Mouse (Mus musculus) MEL (cell line): Measurements from ENCODE around the gene Tbc1d9. TPM values are rescaled to one million over a fixed set of nuclear protein-coding genes. Genes with fewer than 3 reads are reported as not detected.

Experiments used
- DNase-seq: peaks from one replicate; pipeline ENCODE4 v3.0.0; 2011; ENCODE audit warnings: low read depth, low spot score
- H3K27ac ChIP-seq: 2 replicates; pipeline ENCODE4 v1.5.1; 2012; ENCODE audit warnings: low read depth, mild to moderate bottlenecking, control low read depth, low read length, moderate library complexity; ENCODE audit not compliant: control insufficient read depth
- H3K27me3 ChIP-seq, 2 experiments: fragments of 150-350 bp in 1 of 2; sonication (generic) in 1 of 2; 2 replicates each; pipeline ENCODE4 v1.6.1; 2012; ENCODE audit warnings: low read length in 2 of 2, mild to moderate bottlenecking in 2 of 2, improper control_type of control experiment in 1 of 2, moderate library complexity in 1 of 2; ENCODE audit not compliant: insufficient read depth in 2 of 2, control insufficient read depth in 1 of 2
- H3K36me3 ChIP-seq, 2 experiments: 2 replicates each; pipeline ENCODE4 v1.6.1; 2012 to 2014; ENCODE audit warnings: low read length in 2 of 2, improper control_type of control experiment in 1 of 2, inconsistent platforms in 1 of 2, mild to moderate bottlenecking in 1 of 2; ENCODE audit not compliant: insufficient read depth in 2 of 2, control insufficient read depth in 1 of 2
- H3K4me1 ChIP-seq, 2 experiments: fragments of 150-350 bp in 1 of 2; sonication (generic) in 1 of 2; 2 replicates each; pipeline ENCODE4 v1.6.1; 2012; ENCODE audit warnings: low read length in 2 of 2, improper control_type of control experiment in 1 of 2, mild to moderate bottlenecking in 1 of 2; ENCODE audit not compliant: insufficient read depth in 2 of 2, control insufficient read depth in 1 of 2
- H3K4me3 ChIP-seq, 2 experiments: fragments of 150-350 bp in 1 of 2; sonication (generic) in 1 of 2; 2 replicates each; pipeline ENCODE4 v1.5.1; 2012; ENCODE audit warnings: low read depth in 2 of 2, low read length in 2 of 2, mild to moderate bottlenecking in 2 of 2, moderate library complexity in 2 of 2, control low read depth in 1 of 2, improper control_type of control experiment in 1 of 2; ENCODE audit not compliant: control insufficient read depth in 1 of 2, insufficient read depth in 1 of 2
- H3K79me2 ChIP-seq: 2 replicates; pipeline ENCODE4 v1.6.1; 2012; ENCODE audit warnings: mild to moderate bottlenecking, low read length, moderate library complexity; ENCODE audit not compliant: control insufficient read depth, poor library complexity, insufficient read depth
- H3K9ac ChIP-seq: 2 replicates; pipeline ENCODE4 v1.6.1; 2012; ENCODE audit warnings: low read depth, mild to moderate bottlenecking, control low read depth, low read length, moderate library complexity; ENCODE audit not compliant: control insufficient read depth, poor library complexity, severe bottlenecking
- H3K9me3 ChIP-seq: fragments of 150-350 bp; sonication (generic); replicated peaks from 2 replicates; pipeline ENCODE4 v1.6.1; 2012; ENCODE audit warnings: mild to moderate bottlenecking, low read length, improper control_type of control experiment, moderate library complexity; ENCODE audit not compliant: insufficient read depth
- BHLHE40 ChIP-seq: IDR thresholded peaks from 2 replicates; pipeline ENCODE4 v1.6.1; 2012; ENCODE audit warnings: low read depth, mild to moderate bottlenecking, inconsistent platforms, low read length, improper control_type of control experiment, borderline replicate concordance
- CHD2 ChIP-seq: IDR thresholded peaks from 2 replicates; pipeline ENCODE4 v1.6.1; 2011; ENCODE audit warnings: low read length, improper control_type of control experiment
- CTCF ChIP-seq, 3 experiments: IDR thresholded peaks in 2 of 3; conservative IDR thresholded peaks in 1 of 3; 2 replicates each; pipeline ENCODE4 v1.5.1; 2011 to 2012; ENCODE audit warnings: low read length in 3 of 3, low read depth in 2 of 3, mild to moderate bottlenecking in 2 of 3, improper control_type of control experiment in 1 of 3, inconsistent platforms in 1 of 3, mixed read lengths in 1 of 3, moderate library complexity in 1 of 3; ENCODE audit not compliant: control insufficient read depth in 1 of 3, insufficient read depth in 1 of 3, poor library complexity in 1 of 3, severe bottlenecking in 1 of 3
- E2F4 ChIP-seq: IDR thresholded peaks from 2 replicates; pipeline ENCODE4 v1.6.1; 2011; ENCODE audit warnings: low read depth, low read length, improper control_type of control experiment, borderline replicate concordance
- HCFC1 ChIP-seq: IDR thresholded peaks from 2 replicates; pipeline ENCODE4 v1.6.1; 2012; ENCODE audit warnings: low read depth, mild to moderate bottlenecking, inconsistent platforms, low read length, improper control_type of control experiment, moderate library complexity
- JUND ChIP-seq: IDR thresholded peaks from 2 replicates; pipeline ENCODE4 v1.6.1; 2011; ENCODE audit warnings: low read depth, mild to moderate bottlenecking, improper control_type of control experiment, low read length
- KAT2A ChIP-seq: conservative IDR thresholded peaks from 2 replicates; pipeline ENCODE4 v1.6.1; 2012; ENCODE audit warnings: low read depth, low read length, improper control_type of control experiment, inconsistent platforms
- MAX ChIP-seq: IDR thresholded peaks from 2 replicates; pipeline ENCODE4 v1.6.1; 2011; ENCODE audit warnings: low read length, improper control_type of control experiment
- MAZ ChIP-seq: IDR thresholded peaks from 2 replicates; pipeline ENCODE4 v1.6.1; 2012; ENCODE audit warnings: low read depth, mild to moderate bottlenecking, inconsistent platforms, low read length, improper control_type of control experiment
- MEF2A ChIP-seq: IDR thresholded peaks from 2 replicates; pipeline ENCODE4 v1.6.1; 2014; ENCODE audit warnings: low read depth, mild to moderate bottlenecking, inconsistent platforms, low read length, improper control_type of control experiment; ENCODE audit not compliant: poor library complexity, insufficient replicate concordance, severe bottlenecking; ENCODE audit errors: extremely low read depth
- MYB ChIP-seq: IDR thresholded peaks from 2 replicates; pipeline ENCODE4 v1.6.1; 2011; ENCODE audit warnings: mild to moderate bottlenecking, low read depth, low read length, improper control_type of control experiment
- MYC ChIP-seq: IDR thresholded peaks from 2 replicates; pipeline ENCODE4 v1.6.1; 2011; ENCODE audit warnings: low read depth, mild to moderate bottlenecking, low read length, improper control_type of control experiment, moderate library complexity
- NELFE ChIP-seq: IDR thresholded peaks from 2 replicates; pipeline ENCODE4 v1.6.1; 2011; ENCODE audit warnings: low read depth, low read length, improper control_type of control experiment
- POLR2A ChIP-seq, 2 experiments: IDR thresholded peaks; 2 replicates each; pipeline ENCODE4 v1.6.1; 2011 to 2012; ENCODE audit warnings: low read length in 2 of 2, mild to moderate bottlenecking in 2 of 2, control low read depth in 1 of 2, improper control_type of control experiment in 1 of 2, low read depth in 1 of 2, moderate library complexity in 1 of 2; ENCODE audit not compliant: control insufficient read depth in 1 of 2, insufficient read depth in 1 of 2, poor library complexity in 1 of 2
- POLR2AphosphoS2 ChIP-seq: IDR thresholded peaks from 2 replicates; pipeline ENCODE4 v1.6.1; 2011; ENCODE audit warnings: low read length, improper control_type of control experiment
- POLR2AphosphoS5 ChIP-seq: IDR thresholded peaks from 2 replicates; pipeline ENCODE4 v1.6.1; 2012; ENCODE audit warnings: low read depth, borderline replicate concordance, mild to moderate bottlenecking, inconsistent platforms, low read length, moderate library complexity, mixed read lengths
- RAD21 ChIP-seq: IDR thresholded peaks from 2 replicates; pipeline ENCODE4 v1.6.1; 2011; ENCODE audit warnings: mild to moderate bottlenecking, low read depth, low read length, improper control_type of control experiment
- RCOR1 ChIP-seq: IDR thresholded peaks from 2 replicates; pipeline ENCODE4 v1.6.1; 2012; ENCODE audit warnings: low read depth, mild to moderate bottlenecking, inconsistent platforms, low read length, improper control_type of control experiment
- SIN3A ChIP-seq: IDR thresholded peaks from 2 replicates; pipeline ENCODE4 v1.6.1; 2012; ENCODE audit warnings: low read length, improper control_type of control experiment, inconsistent platforms
- TAL1 ChIP-seq: IDR thresholded peaks from 2 replicates; pipeline ENCODE4 v1.6.1; 2012; ENCODE audit warnings: mild to moderate bottlenecking, inconsistent platforms, low read length, moderate library complexity, mixed read lengths
- TBP ChIP-seq: IDR thresholded peaks from 2 replicates; pipeline ENCODE4 v1.8.0; 2011; ENCODE audit warnings: low read depth, low read length, improper control_type of control experiment
- TCF12 ChIP-seq: IDR thresholded peaks from 2 replicates; pipeline ENCODE4 v1.6.1; 2014; ENCODE audit warnings: low read depth, mild to moderate bottlenecking, inconsistent platforms, low read length, improper control_type of control experiment, moderate library complexity
- UBTF ChIP-seq: IDR thresholded peaks from 2 replicates; pipeline ENCODE4 v1.6.1; 2012; ENCODE audit warnings: low read depth, mild to moderate bottlenecking, inconsistent platforms, low read length, improper control_type of control experiment, moderate library complexity, borderline replicate concordance; ENCODE audit not compliant: insufficient read depth
- USF2 ChIP-seq, 2 experiments: IDR thresholded peaks; 2 replicates each; pipeline ENCODE4 v1.6.1; 2011 to 2012; ENCODE audit warnings: improper control_type of control experiment in 2 of 2, low read length in 2 of 2, borderline replicate concordance in 1 of 2, inconsistent platforms in 1 of 2, low read depth in 1 of 2, mild to moderate bottlenecking in 1 of 2; ENCODE audit not compliant: insufficient read depth in 1 of 2
- ZC3H11A ChIP-seq: IDR thresholded peaks from 2 replicates; pipeline ENCODE4 v1.6.1; 2012; ENCODE audit warnings: low read depth, mild to moderate bottlenecking, inconsistent platforms, low read length, improper control_type of control experiment
- ZMIZ1 ChIP-seq: IDR thresholded peaks from 2 replicates; pipeline ENCODE4 v1.6.1; 2012; ENCODE audit warnings: low read depth, mild to moderate bottlenecking, inconsistent platforms, low read length, improper control_type of control experiment, moderate library complexity
- polyA plus RNA-seq, 2 experiments: library from polyadenylated mRNA; stranded (reverse) in 1 of 2; unstranded in 1 of 2; fragments of >175 nt in 1 of 2; fragments of >200 nt in 1 of 2; gene quantifications; 2 replicates each; pipeline versions ENCODE4 v1.2.1 to v1.2.4; 2012; ENCODE audit warnings: low replicate concordance in 2 of 2, low read depth in 1 of 2; ENCODE audit not compliant: insufficient read length in 2 of 2, insufficient read depth in 1 of 2, missing spikeins in 1 of 2
- total RNA-seq: library from RNA; depleted of rRNA; stranded (reverse); fragments of 300-350 nt; gene quantifications from 2 replicates; pipeline ENCODE4 v1.2.3, GENCODE M21; 2012

The Tbc1d9 gene
- total and polyA plus RNA-seq, 3 experiments, result not detected

- Histone ChIP-seq H3K36me3 (no peaks in the 10 kb centered on the region), H3K9ac (no peak within 1 kb of the TSS), H3K27me3 (no peaks in the 10 kb centered on the region), H3K4me3 (no peak within 1 kb of the TSS), H3K27ac (no peak within 1 kb of the TSS), H3K9me3 (no peaks in the 10 kb centered on the region), H3K4me1 (no peaks in the 10 kb centered on the region), H3K79me2 (no peaks in the 10 kb centered on the region)
- TF ChIP-seq MYC (no peak), TCF12 (no peak), HCFC1 (no peak), ZC3H11A (no peak), KAT2A (no peak), JUND (no peak), E2F4 (no peak), MAZ (no peak), RCOR1 (no peak), MEF2A (no peak), TBP (no peak), POLR2A (IDR thresholded peaks at IDR 0.05; ENCODE audit: control insufficient read depth in 1 of 2, insufficient read depth in 1 of 2, low read depth in 1 of 2, low read length in 2 of 2, poor library complexity in 1 of 2) (no peak), CTCF (IDR thresholded peaks at IDR 0.05 in 2 of 3, conservative IDR thresholded peaks at IDR 0.05 in 1 of 3; ENCODE audit: control insufficient read depth in 1 of 3, insufficient read depth in 1 of 3, low read depth in 2 of 3, low read length in 3 of 3, poor library complexity in 1 of 3, severe bottlenecking in 1 of 3) (no peak), SIN3A (no peak), POLR2AphosphoS2 (no peak), USF2 (IDR thresholded peaks at IDR 0.05; ENCODE audit: borderline replicate concordance in 1 of 2, insufficient read depth in 1 of 2, low read depth in 1 of 2, low read length in 2 of 2) (no peak)
- no peak for DNase-seq
These were observed 1.0 kb downstream of the Tbc1d9 start, which contains the start of gene Gm10645 for GRCm38 (mm10) chr8:83165931-83166867. TSS of gene Gm10645 (minus strand) at chr8:83166170.

GRCm38 (mm10) chr8:83167932-83168331 lies 2.8 kb downstream of the Tbc1d9 start:
- Histone ChIP-seq H3K4me1 (no peaks in the 10 kb centered on the region), H3K27me3 (no peaks in the 10 kb centered on the region), H3K36me3 (no peaks in the 10 kb centered on the region), H3K9ac (no peak overlapping the region), H3K9me3 (no peaks in the 10 kb centered on the region), H3K4me3 (no peak overlapping the region), H3K79me2 (no peaks in the 10 kb centered on the region), H3K27ac (no peak overlapping the region)
- TF ChIP-seq MEF2A (no peak), CTCF (IDR thresholded peaks at IDR 0.05 in 2 of 3, conservative IDR thresholded peaks at IDR 0.05 in 1 of 3; ENCODE audit: control insufficient read depth in 1 of 3, insufficient read depth in 1 of 3, low read depth in 2 of 3, low read length in 3 of 3, poor library complexity in 1 of 3, severe bottlenecking in 1 of 3) (no peak), TBP (no peak), TAL1 (no peak), ZMIZ1 (no peak), RAD21 (no peak), MYC (no peak), POLR2AphosphoS5 (no peak), ZC3H11A (no peak), RCOR1 (no peak), POLR2AphosphoS2 (no peak), USF2 (IDR thresholded peaks at IDR 0.05; ENCODE audit: borderline replicate concordance in 1 of 2, insufficient read depth in 1 of 2, low read depth in 1 of 2, low read length in 2 of 2) (no peak), CHD2 (no peak), MYB (no peak), NELFE (no peak), BHLHE40 (no peak), UBTF (no peak), MAX (no peak)
- no peak for DNase-seq
